Mouse (Mus musculus): ENCODE data around the gene Atg4c.

DNA sequence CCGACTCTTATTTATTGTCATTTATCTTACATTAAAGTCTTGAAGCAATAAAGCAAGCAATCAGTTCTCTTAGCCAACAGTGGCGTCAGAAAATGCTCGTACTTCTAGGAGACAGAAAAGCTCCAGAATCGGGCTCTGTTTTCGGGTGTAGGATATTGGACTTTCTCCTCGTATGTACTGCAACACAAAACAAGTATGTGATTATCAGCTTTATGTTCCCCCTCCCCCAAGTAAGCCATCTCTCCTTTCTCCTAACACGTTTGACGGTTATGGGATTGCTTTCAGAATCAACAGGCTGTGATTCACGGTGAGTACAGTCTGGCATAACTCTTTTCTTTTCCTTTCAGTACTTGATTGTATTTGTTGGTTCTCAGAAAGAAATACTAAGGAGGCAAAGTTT is 30.7 kb upstream of the Atg4c start:
- TF ChIP-seq ZNF384 (IDR thresholded peaks at IDR 0.05; ENCODE audit: low read depth, low read length): no peak
- no peak for TF ChIP-seq JUND (conservative IDR thresholded peaks at IDR 0.05; ENCODE audit: low read depth, low read length)
- TF ChIP-seq CTCF (conservative IDR thresholded peaks at IDR 0.05 in 1 of 2, IDR thresholded peaks at IDR 0.05 in 1 of 2; ENCODE audit: low read depth in 2 of 2, low read length in 2 of 2): no peak
- TF ChIP-seq TBP (conservative IDR thresholded peaks at IDR 0.05; ENCODE audit: low read depth, low read length): no peak
- TF ChIP-seq USF1 (IDR thresholded peaks at IDR 0.05; ENCODE audit: low read depth, low read length): no peak
- TF ChIP-seq KAT2A (IDR thresholded peaks at IDR 0.05; ENCODE audit: insufficient replicate concordance, low read length): no peak
- TF ChIP-seq NRF1 (IDR thresholded peaks at IDR 0.05; ENCODE audit: low read depth, low read length): no peak
- no peak for TF ChIP-seq UBTF (IDR thresholded peaks at IDR 0.05; ENCODE audit: low read depth, low read length)
- no peak for TF ChIP-seq SIN3A (IDR thresholded peaks at IDR 0.05; ENCODE audit: low read length)
- TF ChIP-seq CHD2 (IDR thresholded peaks at IDR 0.05; ENCODE audit: low read length): no peak
- TF ChIP-seq ZKSCAN1 (IDR thresholded peaks at IDR 0.05; ENCODE audit: borderline replicate concordance, low read depth, low read length): no peak
- no peak for TF ChIP-seq JUN (IDR thresholded peaks at IDR 0.05; ENCODE audit: insufficient read depth, low read depth, low read length)
- no peak for TF ChIP-seq EP300 (IDR thresholded peaks at IDR 0.05; ENCODE audit: low read length)
- TF ChIP-seq BHLHE40 (IDR thresholded peaks at IDR 0.05; ENCODE audit: low read depth, low read length): no peak
